Mouse (Mus musculus): ENCODE results near the gene Ppip5k1. TPM values are rescaled to one million over a fixed set of nuclear protein-coding genes. Genes with fewer than 3 reads are reported as not detected.

Gene Ppip5k1
- polyA plus RNA-seq, 1 experiment from 2014 or later: 9.6 TPM

GRCm38 (mm10) chr2:121323041-121323440 lies 32.2 kb downstream of the Ppip5k1 start:
- Histone ChIP-seq H3K27ac (ENCODE audit: low read depth, low read length) (no peak overlapping the region), H3K4me2 (no peak overlapping the region), H3K4me3 (ENCODE audit: low read depth, low read length) (no peak overlapping the region), H3K9me3 (ENCODE audit: control insufficient read depth, low read length) (no peaks in the 10 kb centered on the region), H3K27me3 (replicated peaks; ENCODE audit: control insufficient read depth, insufficient read depth, low read length) (no peaks in the 10 kb centered on the region), H3K4me1 (replicated peaks; ENCODE audit: control insufficient read depth, insufficient read depth, low read length) (no peaks in the 10 kb centered on the region), H3K9ac (ENCODE audit: low read depth, low read length) (no peak overlapping the region), H3K36me3 (ENCODE audit: control insufficient read depth, insufficient read depth, low read length) (no peaks in the 10 kb centered on the region)
- DNase-seq (ENCODE audit: low spot score): no peak
- WGBS: 88% methylated on average over 10 of the region's 10 CpGs
- no peak for ATAC-seq (replicated peaks; ENCODE audit: low FRiP score)

DNA sequence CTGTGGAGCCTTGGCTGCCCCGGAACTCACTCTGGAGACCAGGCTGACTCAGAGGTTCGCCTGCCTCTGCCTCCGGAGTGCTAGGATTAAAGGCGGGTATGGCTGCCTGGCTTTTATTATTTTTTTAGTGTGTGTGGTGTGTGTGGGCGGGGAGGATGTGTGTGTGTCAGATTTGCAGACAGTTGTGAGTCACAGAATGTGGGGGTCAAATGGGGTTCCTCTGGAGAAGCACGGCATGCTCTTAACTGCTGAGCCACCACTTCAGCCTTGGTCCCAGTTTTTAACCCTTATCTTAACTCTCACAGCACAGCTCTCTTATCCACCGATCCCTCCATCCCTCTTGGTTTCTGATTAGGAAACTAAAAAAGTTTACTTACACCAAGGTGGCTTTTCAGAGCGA lies 38.9 kb downstream of the Ppip5k1 start:
- H3K27ac ChIP-seq (ENCODE audit: low read depth, low read length): no peak overlapping the region
- no peaks in the 10 kb centered on the region for H3K27me3 ChIP-seq (replicated peaks; ENCODE audit: control insufficient read depth, insufficient read depth, low read length)
- H3K4me3 ChIP-seq (ENCODE audit: low read depth, low read length): no peak overlapping the region
- no peak overlapping the region for H3K9ac ChIP-seq (ENCODE audit: low read depth, low read length)
- no peaks in the 10 kb centered on the region for H3K9me3 ChIP-seq (ENCODE audit: control insufficient read depth, low read length)
- ATAC-seq (replicated peaks; ENCODE audit: low FRiP score): no peak
- H3K4me2 ChIP-seq: no peak overlapping the region
- no peaks in the 10 kb centered on the region for H3K36me3 ChIP-seq (ENCODE audit: control insufficient read depth, insufficient read depth, low read length)
- no peak for DNase-seq (ENCODE audit: low spot score)
- no peaks in the 10 kb centered on the region for H3K4me1 ChIP-seq (replicated peaks; ENCODE audit: control insufficient read depth, insufficient read depth, low read length)
- 58% methylated on average over 8 of the region's 8 CpGs for WGBS

GRCm38 (mm10) chr2:121308997-121309416 lies 46.2 kb downstream of the Ppip5k1 start:
- H3K4me3 ChIP-seq (ENCODE audit: low read depth, low read length): no peak overlapping the region
- no peak overlapping the region for H3K9ac ChIP-seq (ENCODE audit: low read depth, low read length)
- WGBS: 9% methylated on average over 5 of the region's 5 CpGs
- peak overlapping the region; percentile 16; the same call in 1 of the 2 replicates for H3K4me2 ChIP-seq
- no peaks in the 10 kb centered on the region for H3K36me3 ChIP-seq (ENCODE audit: control insufficient read depth, insufficient read depth, low read length)
- no peaks in the 10 kb centered on the region for H3K9me3 ChIP-seq (ENCODE audit: control insufficient read depth, low read length)
- no peak overlapping the region for H3K27ac ChIP-seq (ENCODE audit: low read depth, low read length)
- ATAC-seq (replicated peaks; ENCODE audit: low FRiP score) (0 out of 2 replicates have a peak, but pooled peaks have one; percentile 15), DNase-seq (ENCODE audit: low spot score) (no peak)
- no peaks in the 10 kb centered on the region; the same call in 1 of the 2 replicates for H3K4me1 ChIP-seq (replicated peaks; ENCODE audit: control insufficient read depth, insufficient read depth, low read length)
- H3K27me3 ChIP-seq (replicated peaks; ENCODE audit: control insufficient read depth, insufficient read depth, low read length): peaks cover 28% of the 10 kb centered on the region

DNA sequence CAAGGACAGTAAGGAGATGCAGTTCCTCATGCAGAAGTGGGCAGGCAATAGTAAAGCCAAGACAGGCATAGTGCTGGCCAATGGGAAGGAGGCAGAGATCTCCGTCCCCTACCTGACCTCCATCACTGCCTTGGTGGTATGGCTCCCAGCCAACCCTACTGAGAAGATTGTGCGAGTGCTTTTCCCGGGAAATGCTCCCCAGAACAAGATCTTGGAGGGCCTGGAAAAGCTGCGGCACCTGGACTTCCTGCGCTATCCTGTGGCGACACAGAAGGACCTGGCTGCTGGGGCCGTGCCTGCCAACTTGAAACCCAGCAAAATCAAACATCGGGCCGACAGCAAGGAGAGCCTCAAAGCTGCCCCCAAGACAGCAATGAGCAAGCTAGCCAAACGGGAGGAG lies 55.2 kb downstream of the Ppip5k1 start:
- H3K27ac ChIP-seq (ENCODE audit: low read depth, low read length): no peak overlapping the region
- H3K9ac ChIP-seq (ENCODE audit: low read depth, low read length): no peak overlapping the region
- no peak overlapping the region for H3K4me3 ChIP-seq (ENCODE audit: low read depth, low read length)
- H3K9me3 ChIP-seq (ENCODE audit: control insufficient read depth, low read length): no peaks in the 10 kb centered on the region
- H3K4me2 ChIP-seq: no peak overlapping the region
- 69% methylated on average over 10 of the region's 10 CpGs for WGBS
- ATAC-seq (replicated peaks; ENCODE audit: low FRiP score): no peak
- H3K4me1 ChIP-seq (replicated peaks; ENCODE audit: control insufficient read depth, insufficient read depth, low read length): peaks cover 10% of the 10 kb centered on the region
- no peaks in the 10 kb centered on the region for H3K36me3 ChIP-seq (ENCODE audit: control insufficient read depth, insufficient read depth, low read length)
- peaks cover 85% of the 10 kb centered on the region for H3K27me3 ChIP-seq (replicated peaks; ENCODE audit: control insufficient read depth, insufficient read depth, low read length)
- no peak for DNase-seq (ENCODE audit: low spot score)

GRCm38 (mm10) chr2:121299471-121299870 lies 55.7 kb downstream of the Ppip5k1 start:
- no peaks in the 10 kb centered on the region for H3K36me3 ChIP-seq (ENCODE audit: control insufficient read depth, insufficient read depth, low read length)
- no peak for ATAC-seq (replicated peaks; ENCODE audit: low FRiP score)
- H3K4me2 ChIP-seq: no peak overlapping the region
- peaks cover 14% of the 10 kb centered on the region for H3K4me1 ChIP-seq (replicated peaks; ENCODE audit: control insufficient read depth, insufficient read depth, low read length)
- H3K9ac ChIP-seq (ENCODE audit: low read depth, low read length): no peak overlapping the region
- H3K27me3 ChIP-seq (replicated peaks; ENCODE audit: control insufficient read depth, insufficient read depth, low read length): peaks cover 85% of the 10 kb centered on the region
- no peak overlapping the region for H3K27ac ChIP-seq (ENCODE audit: low read depth, low read length)
- no peak overlapping the region for H3K4me3 ChIP-seq (ENCODE audit: low read depth, low read length)
- H3K9me3 ChIP-seq (ENCODE audit: control insufficient read depth, low read length): no peaks in the 10 kb centered on the region
- WGBS: 77% methylated on average over 17 of the region's 17 CpGs
- DNase-seq (ENCODE audit: low spot score): no peak

DNA sequence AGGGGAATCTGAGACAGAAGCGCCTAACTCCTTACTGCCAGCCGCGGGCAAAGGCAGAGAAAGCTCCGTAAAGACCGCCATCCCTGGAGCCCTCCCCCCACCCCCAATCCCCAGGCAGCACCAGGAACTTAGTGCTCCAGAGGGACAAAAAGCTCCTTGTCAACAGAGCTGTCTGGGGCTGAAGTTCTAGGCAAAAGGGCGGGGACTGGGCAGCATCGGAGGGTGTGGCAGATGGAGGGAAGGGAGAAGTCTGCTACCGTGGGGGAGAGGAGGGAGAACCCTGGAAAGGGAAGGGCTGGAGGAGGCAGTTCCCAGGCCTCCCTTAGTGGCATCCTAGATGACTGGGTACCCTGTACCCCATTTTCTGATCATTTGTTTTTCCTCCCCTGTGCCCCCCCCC lies 57.1 kb downstream of the Ppip5k1 start:
- H3K4me3 ChIP-seq (ENCODE audit: low read depth, low read length): no peak overlapping the region
- no peak overlapping the region for H3K27ac ChIP-seq (ENCODE audit: low read depth, low read length)
- H3K4me2 ChIP-seq: no peak overlapping the region
- H3K9me3 ChIP-seq (ENCODE audit: control insufficient read depth, low read length): no peaks in the 10 kb centered on the region
- H3K9ac ChIP-seq (ENCODE audit: low read depth, low read length): no peak overlapping the region
- 9% methylated on average over 8 of the region's 8 CpGs for WGBS
- peaks cover 19% of the 10 kb centered on the region for H3K4me1 ChIP-seq (replicated peaks; ENCODE audit: control insufficient read depth, insufficient read depth, low read length)
- DNase-seq (ENCODE audit: low spot score) (no peak), ATAC-seq (replicated peaks; ENCODE audit: low FRiP score) (no peak)
- peaks cover 93% of the 10 kb centered on the region for H3K27me3 ChIP-seq (replicated peaks; ENCODE audit: control insufficient read depth, insufficient read depth, low read length)
- H3K36me3 ChIP-seq (ENCODE audit: control insufficient read depth, insufficient read depth, low read length): no peaks in the 10 kb centered on the region

DNA sequence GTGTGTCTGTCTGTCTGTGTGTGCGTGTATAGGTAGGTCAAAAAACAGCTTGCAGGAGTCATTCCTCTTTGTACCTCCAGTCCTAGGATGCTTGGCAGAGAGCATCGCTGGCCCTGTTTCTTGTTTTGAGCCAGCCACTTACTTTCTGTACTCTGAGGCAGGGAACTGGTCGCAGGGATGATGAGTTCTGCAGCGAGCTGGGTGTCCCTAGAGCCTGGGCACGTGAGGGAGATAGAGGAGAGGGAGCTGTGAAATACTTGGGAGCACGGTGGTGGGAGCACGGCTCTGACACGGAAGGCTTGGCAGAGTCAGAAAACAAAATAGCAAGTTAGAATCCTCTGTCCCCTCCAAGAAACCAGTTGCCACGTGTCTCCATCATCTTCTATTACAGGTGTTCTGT lies 57.5 kb downstream of the Ppip5k1 start:
- no peak for DNase-seq (ENCODE audit: low spot score)
- no peaks in the 10 kb centered on the region for H3K9me3 ChIP-seq (ENCODE audit: control insufficient read depth, low read length)
- H3K4me1 ChIP-seq (replicated peaks; ENCODE audit: control insufficient read depth, insufficient read depth, low read length): peaks cover 19% of the 10 kb centered on the region
- H3K36me3 ChIP-seq (ENCODE audit: control insufficient read depth, insufficient read depth, low read length): no peaks in the 10 kb centered on the region
- no peak overlapping the region for H3K27ac ChIP-seq (ENCODE audit: low read depth, low read length)
- H3K4me3 ChIP-seq (ENCODE audit: low read depth, low read length): no peak overlapping the region
- peaks cover 97% of the 10 kb centered on the region for H3K27me3 ChIP-seq (replicated peaks; ENCODE audit: control insufficient read depth, insufficient read depth, low read length)
- ATAC-seq (replicated peaks; ENCODE audit: low FRiP score): no peak
- H3K4me2 ChIP-seq: no peak overlapping the region
- no peak overlapping the region for H3K9ac ChIP-seq (ENCODE audit: low read depth, low read length)
- WGBS: 15% methylated on average over 9 of the region's 9 CpGs

DNA sequence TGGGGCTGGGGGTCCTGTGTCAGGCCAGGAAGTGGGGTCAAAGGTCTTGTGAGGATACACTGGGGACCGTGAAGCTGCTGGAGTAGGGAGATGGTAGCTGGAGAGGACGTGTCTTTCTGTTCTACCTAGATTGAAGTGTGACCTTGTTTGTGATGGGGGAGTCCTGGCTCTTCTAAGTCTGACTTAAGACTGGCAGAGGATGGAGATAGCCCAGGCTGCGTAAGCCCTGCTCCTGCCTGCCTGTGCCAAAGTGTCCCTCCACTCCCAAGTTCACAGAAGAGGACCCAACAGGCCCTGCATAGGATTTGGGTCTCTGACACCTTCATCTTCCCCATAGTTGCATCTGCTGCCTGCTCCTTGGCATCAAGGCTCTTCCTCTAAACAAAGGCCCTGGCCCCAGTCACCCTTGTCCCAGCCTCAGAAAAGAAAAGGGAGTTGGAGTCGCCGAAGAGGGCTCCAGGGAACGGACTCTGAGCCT lies 58.4 kb downstream of the Ppip5k1 start:
- H3K27ac ChIP-seq (ENCODE audit: low read depth, low read length): no peak overlapping the region
- H3K36me3 ChIP-seq (ENCODE audit: control insufficient read depth, insufficient read depth, low read length): no peaks in the 10 kb centered on the region
- WGBS: 10% methylated on average over 6 of the region's 6 CpGs
- H3K4me2 ChIP-seq: peak overlapping the region; percentile 58
- H3K9ac ChIP-seq (ENCODE audit: low read depth, low read length): no peak overlapping the region
- H3K9me3 ChIP-seq (ENCODE audit: control insufficient read depth, low read length): no peaks in the 10 kb centered on the region
- H3K27me3 ChIP-seq (replicated peaks; ENCODE audit: control insufficient read depth, insufficient read depth, low read length): peaks cover 97% of the 10 kb centered on the region
- ATAC-seq (replicated peaks; ENCODE audit: low FRiP score): no peak
- no peak overlapping the region for H3K4me3 ChIP-seq (ENCODE audit: low read depth, low read length)
- DNase-seq (ENCODE audit: low spot score): no peak
- H3K4me1 ChIP-seq (replicated peaks; ENCODE audit: control insufficient read depth, insufficient read depth, low read length): peaks cover 19% of the 10 kb centered on the region
